Mouse (Mus musculus) cortical plate, adult 2 months (tissue): ENCODE measurements around the gene Ccser2. TPM values are rescaled to one million over a fixed set of nuclear protein-coding genes. Genes with fewer than 3 reads are reported as not detected.

Experiments
- H3K27ac ChIP-seq: fragments of 200-500 bp; 2 replicates; pipeline ENCODE4 v1.5.1; 2012; ENCODE audit warnings: low read length, control low read depth, inconsistent platforms; ENCODE audit not compliant: insufficient read depth
- H3K4me1 ChIP-seq: fragments of 200-500 bp; 2 replicates; pipeline ENCODE4 v1.6.1; 2011; ENCODE audit warnings: low read length; ENCODE audit not compliant: control insufficient read depth, insufficient read depth
- H3K4me3 ChIP-seq: fragments of 200-500 bp; 2 replicates; pipeline ENCODE4 v1.5.1; 2011; ENCODE audit warnings: mild to moderate bottlenecking, low read length, control low read depth; ENCODE audit not compliant: insufficient read depth
- CTCF ChIP-seq: fragments of 200-500 bp; IDR thresholded peaks from 2 replicates; pipeline ENCODE4 v1.5.1; 2011; ENCODE audit warnings: mild to moderate bottlenecking, control low read depth, low read length; ENCODE audit not compliant: insufficient read depth; ENCODE audit errors: extremely low read depth
- POLR2A ChIP-seq: fragments of 200-500 bp; IDR thresholded peaks from 2 replicates; pipeline ENCODE4 v1.6.1; 2011; ENCODE audit warnings: mild to moderate bottlenecking, low read length, control low read depth; ENCODE audit not compliant: insufficient read depth; ENCODE audit errors: extremely low read depth
- polyA plus RNA-seq: library from polyadenylated mRNA; depleted of rRNA; stranded (reverse); fragments of >200 nt; gene quantifications from 2 replicates; pipeline ENCODE4 v1.2.3, GENCODE M21; 2012

Ccser2 gene
- polyA plus RNA-seq, 1 experiment: 52.3 TPM

- no peak for TF ChIP-seq CTCF
- no peak for TF ChIP-seq POLR2A
- H3K27ac ChIP-seq: no peak overlapping the region
- no peak overlapping the region for H3K4me3 ChIP-seq
- no peaks in the 10 kb centered on the region for H3K4me1 ChIP-seq
These were observed 6.4 kb upstream of the Ccser2 start for GRCm38 (mm10) chr14:36975019-36975418.

GRCm38 (mm10) chr14:36971211-36971610, 2.6 kb upstream of the Ccser2 start:
- Histone ChIP-seq H3K4me1 (peaks cover 1% of the 10 kb centered on the region; the same call in 1 of the 2 replicates), H3K27ac (no peak overlapping the region), H3K4me3 (no peak overlapping the region)
- TF ChIP-seq POLR2A (no peak), CTCF (no peak)

GRCm38 (mm10) chr14:36969861-36970420, 1.4 kb upstream of the Ccser2 start:
- H3K27ac ChIP-seq: no peak overlapping the region
- H3K4me3 ChIP-seq: no peak overlapping the region
- no peak for TF ChIP-seq CTCF
- TF ChIP-seq POLR2A: no peak
- peaks cover 1% of the 10 kb centered on the region; the same call in 1 of the 2 replicates for H3K4me1 ChIP-seq

- peak overlapping the region; percentile 55; the same call in 1 of the 2 replicates for H3K27ac ChIP-seq
- H3K4me1 ChIP-seq: peaks cover 1% of the 10 kb centered on the region; the same call in 1 of the 2 replicates
- no peak for TF ChIP-seq CTCF
- TF ChIP-seq POLR2A: no peak
- H3K4me3 ChIP-seq: peak overlapping the region; percentile 34
These were observed 425 bp downstream of the Ccser2 start for GRCm38 (mm10) chr14:36968076-36968627.

GRCm38 (mm10) chr14:36965421-36965820, 3.2 kb downstream of the Ccser2 start:
- TF ChIP-seq POLR2A (no peak), CTCF (no peak)
- Histone ChIP-seq H3K4me3 (no peak overlapping the region), H3K4me1 (peaks cover 4% of the 10 kb centered on the region; the same call in 1 of the 2 replicates), H3K27ac (no peak overlapping the region)

GRCm38 (mm10) chr14:36962477-36962876, 6.1 kb downstream of the Ccser2 start:
- Histone ChIP-seq H3K4me3 (no peak overlapping the region), H3K4me1 (peaks cover 8% of the 10 kb centered on the region), H3K27ac (no peak overlapping the region)
- no peak for TF ChIP-seq POLR2A
- TF ChIP-seq CTCF: no peak

- no peak for TF ChIP-seq CTCF
- no peak for TF ChIP-seq POLR2A
- peaks cover 10% of the 10 kb centered on the region for H3K4me1 ChIP-seq
- H3K27ac ChIP-seq: no peak overlapping the region
- no peak overlapping the region for H3K4me3 ChIP-seq
These were observed 10.9 kb downstream of the Ccser2 start for GRCm38 (mm10) chr14:36957719-36958118.

- Histone ChIP-seq H3K4me3 (no peak overlapping the region), H3K27ac (no peak overlapping the region), H3K4me1 (peaks cover 10% of the 10 kb centered on the region)
- TF ChIP-seq POLR2A: no peak
- no peak for TF ChIP-seq CTCF
These were observed 11.3 kb downstream of the Ccser2 start for GRCm38 (mm10) chr14:36957261-36957660.

- Histone ChIP-seq H3K4me1 (peaks cover 10% of the 10 kb centered on the region), H3K27ac (no peak overlapping the region), H3K4me3 (no peak overlapping the region)
- no peak for TF ChIP-seq POLR2A
- no peak for TF ChIP-seq CTCF
These were observed 11.9 kb downstream of the Ccser2 start for GRCm38 (mm10) chr14:36956717-36957116.

- Histone ChIP-seq H3K27ac (no peak overlapping the region), H3K4me3 (no peak overlapping the region), H3K4me1 (peaks cover 6% of the 10 kb centered on the region)
- TF ChIP-seq POLR2A: no peak
- TF ChIP-seq CTCF: no peak
These were observed 15.7 kb downstream of the Ccser2 start for GRCm38 (mm10) chr14:36952687-36953426.
